Mouse (Mus musculus) heart, postnatal 0 days (tissue): ENCODE measurements around the gene Stambp.

ENCODE experiments used
- CTCF ChIP-seq: IDR thresholded peaks from 2 replicates; pipeline ENCODE4 v1.5.1; 2016; ENCODE audit warnings: antibody characterized with exemption, control low read depth, low read depth
- EP300 ChIP-seq: IDR thresholded peaks from 2 replicates; pipeline ENCODE4 v1.6.1; 2016; ENCODE audit warnings: antibody characterized with exemption, low read depth

DNA sequence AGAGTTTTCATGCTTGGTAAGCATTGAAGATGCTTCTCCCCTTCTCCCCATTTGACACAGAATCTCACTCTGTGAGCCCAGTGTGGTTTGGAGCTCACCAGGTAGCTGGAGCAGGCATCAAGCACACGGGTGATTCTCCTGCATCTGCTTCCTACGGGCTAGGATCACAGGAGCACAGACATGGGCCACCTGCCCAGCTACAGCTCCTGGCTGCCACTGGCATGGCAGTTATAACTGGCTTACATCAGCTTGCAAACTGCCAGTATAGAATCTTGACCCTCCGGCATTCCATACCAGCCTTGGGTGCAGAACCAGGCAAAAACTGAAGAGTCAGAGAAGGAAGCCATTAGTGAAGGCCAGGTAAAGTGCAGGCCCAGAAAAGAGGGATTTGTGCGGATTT is 3.1 kb upstream of the Stambp start:
- TF ChIP-seq CTCF (no peak), EP300 (no peak)
